Mouse (Mus musculus) Patski (cell line): ENCODE results near the gene Agtpbp1. TPM values are rescaled to one million over a fixed set of nuclear protein-coding genes. Genes with fewer than 3 reads are reported as not detected.
"Not testable (repeated sequence)": the region's sequence is repeated elsewhere in the genome, so short reads cannot be mapped to it uniquely, and the experiment has no call there.

Experiments used
- ATAC-seq: fragments of 100-300 bp; one replicate; pipeline ENCODE4 v1.8.0; 2021
- CTCF ChIA-PET: fragments of 350-600 bp; sonication (Branson Sonifier 250); formaldehyde crosslinking; loops from one replicate; lab custom pipeline; 2022; ENCODE audit warnings: inconsistent platforms; lab: Charles Lee
- POLR2A ChIA-PET: fragments of 350-600 bp; sonication (Branson Sonifier 250); formaldehyde crosslinking; loops from one replicate; lab custom pipeline; 2022; ENCODE audit warnings: antibody characterized with exemption, inconsistent platforms; lab: Charles Lee
- DNase-seq: peaks from one replicate; pipeline ENCODE4 v3.0.0-alpha.2; 2011; ENCODE audit warnings: low read depth, low spot score
- H3K27me3 ChIP-seq: fragments of 371-371 bp; one replicate; pipeline ENCODE4 v1.5.1; 2021
- CTCF ChIP-seq: fragments of 100-300 bp; IDR thresholded peaks from one replicate; pipeline ENCODE4 v1.5.1; 2021
- in situ Hi-C: fragments of 300-500 bp; cut with MboI; formaldehyde crosslinking; loops from 3 replicates; pipeline ENCODE4 v1.11.1; 2018; ENCODE audit warnings: low pct_unique_long_range_greater_than_20kb, mixed read lengths
- polyA plus RNA-seq: library from polyadenylated mRNA; unstranded; gene quantifications from one replicate; pipeline ENCODE4 v1.2.3, GENCODE M21; 2021

Agtpbp1 gene
- polyA plus RNA-seq, 1 experiment from 2014 or later = 39.6 TPM

DNA sequence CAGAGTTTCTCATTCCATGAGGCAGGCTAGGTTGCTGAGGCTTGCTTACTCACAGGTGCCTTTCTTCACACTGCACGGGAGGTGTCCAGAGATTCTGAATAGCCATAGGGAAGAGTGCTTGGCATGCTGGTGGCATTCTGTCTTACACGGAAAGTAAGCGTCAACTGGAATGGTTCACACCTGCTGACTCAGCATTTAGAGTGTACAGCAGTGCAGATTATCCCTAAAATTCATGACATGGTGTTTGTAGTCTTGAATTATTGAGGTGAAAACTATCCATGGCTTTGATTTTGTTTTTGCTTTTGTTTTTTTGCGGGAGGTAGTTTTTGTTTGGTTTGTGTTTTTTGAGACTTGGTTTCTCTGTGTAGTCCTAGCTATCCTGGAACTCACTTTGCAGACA is 24.9 kb upstream of the Agtpbp1 start:
- H3K27me3 ChIP-seq = no peaks in the 10 kb centered on the region
- DNase-seq (no peak), ATAC-seq (no peak)
- CTCF ChIA-PET = no interaction called here
- no peak for TF ChIP-seq CTCF
- POLR2A ChIA-PET = no interaction called here
- in situ Hi-C loops = no loop called here

DNA sequence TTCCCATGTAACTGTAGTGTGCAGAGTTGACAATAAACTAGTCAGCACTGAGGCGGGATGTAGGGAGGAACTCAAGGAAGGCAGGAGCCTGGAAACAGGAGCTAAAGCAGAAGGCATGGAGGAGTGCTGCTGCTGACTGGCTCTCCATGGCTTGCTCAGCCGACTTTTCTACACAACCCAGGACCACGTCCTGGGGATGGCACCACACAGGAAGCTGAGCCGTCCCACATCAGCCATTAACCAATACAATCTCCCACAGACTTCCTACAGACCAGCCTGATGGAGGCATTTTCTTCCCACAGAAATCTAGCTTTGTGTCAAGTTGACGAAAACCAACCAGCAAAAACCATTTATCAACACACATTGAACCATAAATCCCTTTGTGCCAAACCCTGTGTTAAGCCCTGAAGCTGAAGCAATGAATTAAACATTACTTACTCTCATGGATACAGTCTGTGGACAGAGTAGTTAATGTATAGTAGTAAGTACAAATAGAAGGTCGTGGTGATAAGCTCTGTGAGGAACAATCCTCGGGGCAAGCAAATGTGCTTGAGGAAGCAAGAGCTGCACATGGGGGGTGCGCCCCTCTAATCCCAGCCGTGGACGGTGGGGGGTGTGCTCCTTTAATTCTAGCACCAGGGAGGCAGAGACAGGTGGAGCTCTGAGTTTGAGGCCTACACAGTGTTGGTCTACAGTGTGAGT is 20.3 kb upstream of the Agtpbp1 start:
- CTCF ChIA-PET = interaction anchor here (1.8 kb wide), 1 partner anchor 19 kb away, joined by 4 read pairs; no protein-coding TSS in a partner anchor
- TF ChIP-seq CTCF = no peak
- in situ Hi-C loops = no loop called here
- H3K27me3 ChIP-seq = no peaks in the 10 kb centered on the region
- POLR2A ChIA-PET = interaction anchor here (1.1 to 1.7 kb wide), 2 partner anchors 10 to 58 kb away, joined by 4 to 5 read pairs; no protein-coding TSS in a partner anchor
- no peak for ATAC-seq
- DNase-seq = no peak

DNA sequence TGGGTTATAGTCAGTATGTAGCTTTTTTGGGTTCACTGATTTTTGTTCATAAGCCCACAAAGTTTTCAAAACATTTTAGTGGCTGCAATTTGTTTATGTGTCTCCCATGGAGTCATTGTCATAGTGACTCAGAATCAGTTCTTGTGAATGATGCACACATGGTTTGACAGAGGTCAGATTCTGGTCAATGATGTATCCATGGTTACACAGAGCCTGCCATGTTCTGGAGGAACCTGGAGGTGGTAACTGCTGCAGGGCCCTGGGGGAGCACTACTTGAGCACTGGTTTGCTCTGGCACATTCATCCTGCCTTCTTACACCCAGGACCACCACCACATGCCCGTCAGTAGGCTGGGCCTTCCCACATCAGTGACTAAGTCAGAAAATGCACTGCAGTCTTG is 19.5 kb upstream of the Agtpbp1 start:
- ChIA-PET CTCF (no interaction called here), POLR2A (interaction anchor here (0.7 to 1.7 kb wide), 2 partner anchors 59 to 810 kb away, joined by 4 to 5 read pairs; no protein-coding TSS in a partner anchor)
- no peaks in the 10 kb centered on the region for H3K27me3 ChIP-seq
- DNase-seq (peak; percentile 89), ATAC-seq (peak; percentile 93)
- no peak for TF ChIP-seq CTCF
- in situ Hi-C loops = no loop called here

DNA sequence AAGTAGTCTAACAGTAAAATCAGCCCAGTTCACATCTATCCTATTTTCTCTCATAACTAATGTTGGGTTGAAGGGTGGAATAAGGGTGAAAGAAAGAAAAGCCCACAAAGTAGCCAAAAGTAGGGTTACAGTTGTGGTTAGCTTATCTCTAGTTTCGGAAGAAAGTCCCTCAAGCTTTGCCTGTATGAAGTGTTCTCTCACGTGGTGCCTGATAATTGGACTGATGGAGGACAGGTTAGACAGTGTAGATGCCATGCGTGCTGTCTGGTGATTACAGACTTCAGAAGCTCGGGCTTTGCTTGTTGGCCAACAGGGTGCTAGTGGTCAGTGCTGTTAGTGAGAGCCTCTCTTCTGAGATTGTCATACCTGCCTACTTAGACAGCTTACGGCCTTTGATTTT is 18.1 kb upstream of the Agtpbp1 start:
- ATAC-seq = no peak
- DNase-seq = no peak
- CTCF ChIA-PET = no interaction called here
- no peaks in the 10 kb centered on the region for H3K27me3 ChIP-seq
- POLR2A ChIA-PET = interaction anchor here (1.0 kb wide), 1 partner anchor 17 kb away, joined by 3 read pairs; no protein-coding TSS in a partner anchor
- no peak for TF ChIP-seq CTCF
- in situ Hi-C loops = no loop called here

DNA sequence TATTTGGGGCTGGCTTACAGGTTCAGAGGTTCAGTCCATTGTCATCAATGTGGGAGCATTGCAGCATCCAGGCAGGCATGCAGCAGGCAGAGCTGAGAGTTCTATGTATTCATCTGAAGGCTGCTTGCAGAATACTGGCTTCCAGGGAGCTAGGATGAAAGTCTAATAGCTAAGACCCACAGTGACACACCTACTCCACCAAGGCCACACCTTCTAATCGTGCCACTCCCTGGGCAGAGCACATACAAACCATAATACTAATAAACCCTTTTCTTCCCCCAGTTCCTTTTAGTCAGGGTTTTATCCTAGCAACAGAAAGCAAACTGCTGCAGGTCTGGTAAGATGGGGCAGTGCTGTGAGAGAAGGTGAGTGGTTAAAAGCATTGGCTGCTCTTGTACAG is 7.6 kb upstream of the Agtpbp1 start:
- ChIA-PET POLR2A (no interaction called here), CTCF (no interaction called here)
- DNase-seq (no peak), ATAC-seq (no peak)
- in situ Hi-C loops = no loop called here
- H3K27me3 ChIP-seq = no peaks in the 10 kb centered on the region
- TF ChIP-seq CTCF = no peak

DNA sequence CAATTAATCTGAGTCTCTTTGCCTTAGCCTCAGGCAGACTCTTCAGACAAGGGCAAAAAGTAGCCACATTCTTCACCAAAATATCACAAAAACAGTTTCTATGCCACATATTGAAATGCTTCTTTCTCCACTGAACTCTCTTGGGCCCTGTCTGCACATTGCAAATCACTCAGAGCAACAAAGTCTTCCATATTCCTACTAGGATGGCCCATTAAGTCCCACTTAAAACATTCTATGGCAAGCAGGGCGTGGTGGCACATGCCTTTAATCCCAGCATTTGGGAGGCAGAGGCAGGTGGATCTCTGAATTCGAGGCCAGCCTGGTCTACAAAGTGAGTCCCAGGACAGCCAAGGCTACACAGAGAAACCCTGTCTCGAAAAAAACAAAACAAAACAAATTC is 7.0 kb upstream of the Agtpbp1 start:
- POLR2A ChIA-PET, DNase-seq, CTCF ChIA-PET, in situ Hi-C loops, ATAC-seq, H3K27me3 ChIP-seq: not testable (repeated sequence)

DNA sequence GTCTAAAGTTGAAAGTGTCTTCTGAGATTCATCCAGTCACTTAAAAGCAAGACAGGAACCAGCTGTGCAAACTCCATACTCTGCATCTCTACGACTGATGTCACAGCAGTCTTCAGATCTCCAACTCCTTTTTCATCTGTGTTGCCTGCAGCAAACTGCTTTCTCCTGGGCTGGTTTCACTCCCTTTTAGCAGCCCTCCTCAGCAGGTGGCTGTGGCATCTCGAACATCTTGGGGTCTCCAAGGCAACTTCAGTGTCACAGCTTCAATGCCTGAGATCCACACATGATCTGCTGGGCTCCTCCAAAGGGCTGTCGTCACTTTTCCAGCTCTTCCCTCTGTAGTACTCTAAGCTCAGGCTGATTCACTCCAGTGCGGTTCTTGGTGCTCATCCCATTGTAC is 5.7 kb upstream of the Agtpbp1 start:
- H3K27me3 ChIP-seq = no peaks in the 10 kb centered on the region
- ATAC-seq (no peak), DNase-seq (no peak)
- in situ Hi-C loops = no loop called here
- no peak for TF ChIP-seq CTCF
- POLR2A ChIA-PET = no interaction called here
- CTCF ChIA-PET = no interaction called here

DNA sequence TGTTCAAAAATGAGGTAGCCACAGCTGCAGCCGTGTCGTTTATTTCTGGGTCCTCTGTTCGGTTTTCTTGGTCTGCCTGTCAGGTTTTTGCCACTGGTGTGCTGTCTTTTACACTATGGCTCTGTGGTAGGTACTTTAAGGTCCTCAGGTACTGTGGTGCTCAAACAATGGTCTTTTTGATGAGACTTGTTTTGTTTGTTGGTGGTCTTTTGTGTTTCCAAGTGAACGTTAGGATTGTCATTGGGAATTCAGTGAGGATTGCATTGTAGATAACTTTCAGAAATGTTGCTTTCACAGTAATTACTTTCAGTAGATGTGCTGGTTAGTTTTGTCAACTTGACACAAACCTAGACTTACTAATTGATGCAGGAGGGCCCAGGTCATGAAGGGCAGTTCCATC is 4.6 kb upstream of the Agtpbp1 start:
- no peaks in the 10 kb centered on the region for H3K27me3 ChIP-seq
- POLR2A ChIA-PET = no interaction called here
- no peak for TF ChIP-seq CTCF
- ATAC-seq (no peak), DNase-seq (no peak)
- in situ Hi-C loops = no loop called here
- CTCF ChIA-PET = no interaction called here

DNA sequence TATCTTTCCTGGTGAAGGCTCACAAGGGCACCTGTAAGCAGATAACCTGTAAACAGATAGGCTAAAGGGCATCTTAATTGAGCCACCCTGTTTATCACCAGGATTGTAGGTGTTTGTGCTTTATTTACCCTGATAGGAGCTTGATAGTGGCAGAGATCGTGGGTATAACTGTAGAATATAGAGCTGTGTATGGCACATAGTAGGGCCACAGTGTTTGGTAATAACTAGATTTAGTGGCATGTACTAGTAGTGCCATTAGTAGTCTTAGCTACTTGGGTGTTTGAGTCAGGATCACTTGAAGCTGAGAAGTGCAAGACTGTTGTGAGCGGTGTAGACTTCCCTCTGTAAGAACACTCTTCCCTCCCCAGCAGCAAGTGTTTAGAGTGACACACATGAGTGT is 2.2 kb upstream of the Agtpbp1 start:
- TF ChIP-seq CTCF = no peak
- CTCF ChIA-PET = interaction anchor here (1.0 kb wide), 1 partner anchor 13 kb away, joined by 3 read pairs; no protein-coding TSS in a partner anchor
- POLR2A ChIA-PET = no interaction called here

DNA sequence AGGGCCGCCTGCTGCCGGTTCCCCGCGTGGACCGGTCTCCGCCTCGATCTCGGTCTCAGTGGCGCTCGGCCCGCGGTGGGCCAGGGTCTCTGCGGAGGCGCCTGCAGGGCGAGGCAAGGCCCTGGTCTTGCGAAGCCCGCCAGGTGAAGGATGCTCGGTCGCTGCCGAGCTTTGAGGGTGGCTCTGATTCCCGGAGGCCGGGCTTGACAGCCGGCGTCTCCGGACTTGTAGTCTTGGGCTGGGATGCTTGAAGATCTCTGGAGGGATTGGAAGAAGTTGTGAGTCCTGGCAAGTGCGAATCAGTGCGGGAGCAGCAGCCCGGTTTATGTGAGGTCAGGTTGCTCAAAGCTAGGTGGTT is 600 bp upstream of the Agtpbp1 start:
- TF ChIP-seq CTCF = no peak
- DNase-seq (no peak), ATAC-seq (no peak)
- ChIA-PET POLR2A (interaction anchor here (0.7 kb wide), 2 partner anchors 18 to 95 kb away, joined by 3 to 4 read pairs; no protein-coding TSS in a partner anchor), CTCF (interaction anchor here (0.7 to 0.8 kb wide), 2 partner anchors 143 to 220 kb away, joined by 3 read pairs; no protein-coding TSS in a partner anchor)
- in situ Hi-C loops = no loop called here
- H3K27me3 ChIP-seq = no peaks in the 10 kb centered on the region

More for the DNA sequence above, 2.2 kb upstream of the Agtpbp1 start:
- in situ Hi-C loops = no loop called here
- no peaks in the 10 kb centered on the region for H3K27me3 ChIP-seq
- ATAC-seq (no peak), DNase-seq (no peak)

DNA sequence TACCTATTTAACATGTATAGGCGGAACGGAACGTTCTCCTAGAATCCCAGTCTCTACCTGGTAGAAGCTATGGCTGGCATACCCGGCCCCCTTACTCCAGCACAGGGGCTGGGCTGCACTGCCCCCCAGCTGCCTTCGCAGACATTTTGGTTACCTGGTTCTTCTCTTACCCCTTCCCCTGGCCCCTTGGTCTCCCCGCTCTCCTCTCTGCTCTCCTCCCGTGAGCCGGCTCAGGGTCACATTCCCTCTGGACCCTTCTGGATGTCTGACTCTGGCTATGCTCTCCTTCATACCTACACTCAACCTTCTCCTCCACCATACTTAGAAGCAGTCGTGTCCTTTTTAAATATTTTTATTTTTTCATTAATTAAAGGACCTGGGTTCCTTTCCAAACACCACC is 546 bp downstream of the Agtpbp1 start:
- TF ChIP-seq CTCF = no peak

More for the DNA sequence above, 546 bp downstream of the Agtpbp1 start:
- in situ Hi-C loops = no loop called here
- ChIA-PET CTCF (no interaction called here), POLR2A (no interaction called here)
- DNase-seq (no peak), ATAC-seq (no peak)
- no peaks in the 10 kb centered on the region for H3K27me3 ChIP-seq
